Mouse (Mus musculus): ENCODE measurements around the gene Prkaa1. TPM values are rescaled to one million over a fixed set of nuclear protein-coding genes. Genes with fewer than 3 reads are reported as not detected.

Prkaa1 gene
- polyA plus RNA-seq, 1 experiment from 2014 or later = 16.8 TPM

Other genes with a start within 250 kb of the Prkaa1 start
- gene Mroh2b, start 245.1 kb upstream of the Prkaa1 start, polyA plus RNA-seq (2015; fragmentation: Nextera tagmentation; extraction: Ambion mirVana) = not detected in 2 replicates
- 0.09 TPM in 1 of 2 replicates, not detected in the other for gene C7, start 80.1 kb upstream of the Prkaa1 start, polyA plus RNA-seq (2015; fragmentation: Nextera tagmentation; extraction: Ambion mirVana)
- 0.57 and 0.64 TPM in 2 replicates for gene Card6, start 35.3 kb upstream of the Prkaa1 start, polyA plus RNA-seq (2015; fragmentation: Nextera tagmentation; extraction: Ambion mirVana)
- gene Rpl37, start 27.2 kb upstream of the Prkaa1 start, polyA plus RNA-seq (2015; fragmentation: Nextera tagmentation; extraction: Ambion mirVana) = 562 and 563 TPM in 2 replicates
- gene Ttc33, start 41.7 kb downstream of the Prkaa1 start, polyA plus RNA-seq (2015; fragmentation: Nextera tagmentation; extraction: Ambion mirVana) = 41.5 and 42.4 TPM in 2 replicates
- 4.0 and 4.4 TPM in 2 replicates for gene Ptger4, start 100.3 kb downstream of the Prkaa1 start, polyA plus RNA-seq (2015; fragmentation: Nextera tagmentation; extraction: Ambion mirVana)

All from limb, embryonic 13.5 days (tissue).